Mouse (Mus musculus) spleen, postnatal 10 days (tissue): Measurements from ENCODE around the gene Tlk2.

Experiments used
- DNase-seq, 2 experiments: peaks; one replicate each; pipeline ENCODE4 v3.0.0; 2021 to 2022; ENCODE audit warnings: low spot score in 2 of 2

Tlk2 gene

GRCm38 (mm10) chr11:105261601-105262351 is 83.2 kb downstream of the Tlk2 start:
- no peak for DNase-seq

- DNase-seq, result no peak
These were observed 85.9 kb downstream of the Tlk2 start for GRCm38 (mm10) chr11:105264506-105264905.

GRCm38 (mm10) chr11:105264988-105265387 is 86.4 kb downstream of the Tlk2 start:
- DNase-seq, result no peak

- peak in 1 of 2 experiments; percentile 53 for DNase-seq
These were observed 91.5 kb downstream of the Tlk2 start for GRCm38 (mm10) chr11:105270155-105270554.

- no peak for DNase-seq
These were observed 101.8 kb downstream of the Tlk2 start for GRCm38 (mm10) chr11:105280456-105280855.

- DNase-seq, result no peak
These were observed 102.7 kb downstream of the Tlk2 start for GRCm38 (mm10) chr11:105281291-105281690.

GRCm38 (mm10) chr11:105281763-105282459 is 103.3 kb downstream of the Tlk2 start:
- DNase-seq, result no peak

GRCm38 (mm10) chr11:105282460-105282859 is 103.9 kb downstream of the Tlk2 start:
- DNase-seq, result no peak

- no peak for DNase-seq
These were observed 104.4 kb downstream of the Tlk2 start for GRCm38 (mm10) chr11:105283016-105283415.

GRCm38 (mm10) chr11:105285720-105286119 is 107.1 kb downstream of the Tlk2 start:
- DNase-seq, result no peak

GRCm38 (mm10) chr11:105289403-105289802 is 110.8 kb downstream of the Tlk2 start:
- no peak for DNase-seq

GRCm38 (mm10) chr11:105291681-105292123 is 113.1 kb downstream of the Tlk2 start:
- no peak for DNase-seq

GRCm38 (mm10) chr11:105292124-105293071 is 113.8 kb downstream of the Tlk2 start, which contains the start of gene Mrc2:
Mrc2 (plus strand) TSS chr11:105292643.
- DNase-seq, result peak in 1 of 2 experiments; percentile 28

- no peak for DNase-seq
These were observed 114.5 kb downstream of the Tlk2 start for GRCm38 (mm10) chr11:105293101-105293581.

- no peak for DNase-seq
These were observed 115.4 kb downstream of the Tlk2 start for GRCm38 (mm10) chr11:105293901-105294494.

- no peak for DNase-seq
These were observed 117.5 kb downstream of the Tlk2 start for GRCm38 (mm10) chr11:105296084-105296483.

- no peak for DNase-seq
These were observed 131.6 kb downstream of the Tlk2 start for GRCm38 (mm10) chr11:105310197-105310596.

GRCm38 (mm10) chr11:105311291-105311975 is 132.8 kb downstream of the Tlk2 start:
- DNase-seq, result no peak

GRCm38 (mm10) chr11:105312311-105312942 is 133.8 kb downstream of the Tlk2 start:
- DNase-seq, result no peak

GRCm38 (mm10) chr11:105312972-105313632 is 134.5 kb downstream of the Tlk2 start:
- DNase-seq, result no peak
